Mouse (Mus musculus) heart, embryonic 13.5 days (tissue): ENCODE results near the gene Tctn1. TPM values are rescaled to one million over a fixed set of nuclear protein-coding genes. Genes with fewer than 3 reads are reported as not detected.
"Not testable (repeated sequence)": the region's sequence is repeated elsewhere in the genome, so short reads cannot be mapped to it uniquely, and the experiment has no call there.

Source experiments
- ATAC-seq: fragments of 200-750 bp; cut with Nextera tagmentation; 2 replicates; pipeline ENCODE4 v1.8.0; 2017; ENCODE audit warnings: moderate TSS enrichment; ENCODE audit not compliant: insufficient number of reproducible peaks, low FRiP score, low TSS enrichment; ENCODE audit errors: extremely low read depth
- H3K27ac ChIP-seq: fragments of 300-500 bp; sonication (generic); replicated peaks from 2 replicates; pipeline ENCODE4 v1.5.1; 2015; ENCODE audit warnings: moderate library complexity, mild to moderate bottlenecking, inconsistent platforms
- H3K27me3 ChIP-seq: fragments of 300-500 bp; sonication (generic); replicated peaks from 2 replicates; pipeline ENCODE4 v1.6.1; 2015; ENCODE audit warnings: mild to moderate bottlenecking, inconsistent platforms
- H3K36me3 ChIP-seq: fragments of 300-500 bp; sonication (generic); 2 replicates; pipeline ENCODE4 v1.6.1; 2015; ENCODE audit warnings: mild to moderate bottlenecking, inconsistent platforms
- H3K4me1 ChIP-seq: fragments of 300-500 bp; sonication (generic); 2 replicates; pipeline ENCODE4 v1.6.1; 2015; ENCODE audit warnings: inconsistent platforms
- H3K4me2 ChIP-seq: fragments of 300-500 bp; sonication (generic); 2 replicates; pipeline ENCODE4 v1.6.1; 2015; ENCODE audit warnings: inconsistent platforms, mild to moderate bottlenecking, moderate library complexity
- H3K4me3 ChIP-seq: fragments of 300-500 bp; sonication (generic); 2 replicates; pipeline ENCODE4 v1.5.1; 2015; ENCODE audit warnings: moderate library complexity, mild to moderate bottlenecking, inconsistent platforms
- H3K9ac ChIP-seq: fragments of 300-500 bp; sonication (generic); 2 replicates; pipeline ENCODE4 v1.6.1; 2015; ENCODE audit warnings: inconsistent platforms, mild to moderate bottlenecking, moderate library complexity
- H3K9me3 ChIP-seq: fragments of 300-500 bp; sonication (generic); 2 replicates; pipeline ENCODE4 v1.6.1; 2016; ENCODE audit warnings: inconsistent platforms
- WGBS: fragments of 180-500 bp; shearing (Covaris S2); methylation state at CpG from one replicate; pipeline ENCODE4 v1.1.7; 2015; ENCODE audit warnings: mixed read lengths; 5-methylcytosine and 5-hydroxymethylcytosine counted together
- polyA plus RNA-seq: library from polyadenylated mRNA; unstranded; fragments of >200 nt; fragmentation: Nextera tagmentation; extraction: Ambion mirVana; gene quantifications from 2 replicates; pipeline ENCODE4 v1.2.1, GENCODE M21; 2015

The Tctn1 gene
- polyA plus RNA-seq, 1 experiment from 2014 or later: 2.5 TPM

DNA sequence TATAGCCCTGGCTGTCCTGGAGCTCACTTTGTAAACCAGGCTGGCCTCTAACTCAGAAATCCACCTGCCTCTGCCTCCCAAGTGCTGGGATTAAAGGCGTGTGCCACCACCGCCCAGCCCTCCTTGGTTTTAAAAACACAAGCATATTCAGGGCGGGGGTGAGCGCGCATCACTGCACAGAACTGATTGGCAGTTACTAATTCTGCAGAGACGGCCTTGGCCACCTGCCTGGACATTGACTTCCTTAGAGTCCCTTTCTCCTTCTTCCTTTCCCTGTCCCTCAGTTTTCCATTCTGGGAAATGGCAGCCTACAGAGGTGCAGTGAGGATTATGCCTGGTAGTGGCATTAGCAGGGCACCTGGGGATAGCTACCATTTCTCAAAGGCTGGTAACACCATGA is 46.6 kb downstream of the Tctn1 start:
- H3K4me1 ChIP-seq: peaks cover 12% of the 10 kb centered on the region
- H3K9ac ChIP-seq: no peak overlapping the region
- H3K27me3 ChIP-seq: no peaks in the 10 kb centered on the region
- no peak overlapping the region for H3K4me3 ChIP-seq
- no peak for ATAC-seq
- H3K27ac ChIP-seq: no peak overlapping the region
- no peak overlapping the region for H3K4me2 ChIP-seq
- WGBS: 86% methylated on average over 6 of the region's 6 CpGs
- no peaks in the 10 kb centered on the region for H3K36me3 ChIP-seq
- H3K9me3 ChIP-seq: no peaks in the 10 kb centered on the region

- H3K27me3 ChIP-seq: no peaks in the 10 kb centered on the region; the same call in 1 of the 2 replicates
- no peak overlapping the region for H3K4me3 ChIP-seq
- no peak for ATAC-seq
- H3K4me1 ChIP-seq: peaks cover 13% of the 10 kb centered on the region
- H3K27ac ChIP-seq: no peak overlapping the region
- no peaks in the 10 kb centered on the region for H3K36me3 ChIP-seq
- no peak overlapping the region for H3K9ac ChIP-seq
- 88% methylated on average over 6 of the region's 6 CpGs for WGBS
- H3K4me2 ChIP-seq: no peak overlapping the region
- no peaks in the 10 kb centered on the region for H3K9me3 ChIP-seq
Measured at GRCm38 (mm10) chr5:122213861-122214260, 50.4 kb downstream of the Tctn1 start.

- H3K36me3 ChIP-seq, H3K9me3 ChIP-seq, H3K9ac ChIP-seq, ATAC-seq, H3K4me3 ChIP-seq, H3K4me2 ChIP-seq, H3K27ac ChIP-seq, H3K27me3 ChIP-seq: not testable (repeated sequence)
- 96% methylated on average over 1 of the region's 1 CpGs for WGBS
- H3K4me1 ChIP-seq: peaks cover 14% of the 10 kb centered on the region
Measured at GRCm38 (mm10) chr5:122212820-122213219, 51.4 kb downstream of the Tctn1 start.

- H3K9me3 ChIP-seq: no peaks in the 10 kb centered on the region
- WGBS: 72% methylated on average over 8 of the region's 8 CpGs
- ATAC-seq: no peak
- peaks cover 14% of the 10 kb centered on the region for H3K4me1 ChIP-seq
- H3K36me3 ChIP-seq: no peaks in the 10 kb centered on the region
- H3K4me2 ChIP-seq: no peak overlapping the region
- H3K27me3 ChIP-seq: peaks cover 3% of the 10 kb centered on the region; the same call in 1 of the 2 replicates
- no peak overlapping the region for H3K9ac ChIP-seq
- no peak overlapping the region for H3K27ac ChIP-seq
- H3K4me3 ChIP-seq: no peak overlapping the region
Measured at GRCm38 (mm10) chr5:122212125-122212524, 52.1 kb downstream of the Tctn1 start.

DNA sequence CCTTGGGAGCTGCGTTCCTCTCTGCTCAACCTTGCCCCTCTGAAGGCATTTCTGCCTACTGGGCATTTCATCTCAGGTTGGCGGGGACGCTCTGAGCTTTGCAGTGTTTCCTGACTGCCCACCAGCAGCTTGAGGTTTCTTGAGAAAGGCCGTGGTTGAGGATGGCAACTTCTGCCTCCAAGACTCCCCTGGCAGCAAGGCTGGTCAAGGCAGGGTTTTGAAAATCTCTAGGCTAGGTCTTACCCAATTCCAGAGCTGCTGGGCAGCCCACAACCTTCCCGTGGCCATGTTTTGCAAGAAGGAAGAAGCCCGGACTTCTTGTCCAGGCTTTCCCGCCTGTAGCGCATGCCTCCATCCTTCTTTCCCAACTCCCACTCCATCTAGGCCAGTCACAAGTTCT is 53.4 kb downstream of the Tctn1 start:
- Histone ChIP-seq H3K27me3 (peaks cover 3% of the 10 kb centered on the region; the same call in 1 of the 2 replicates), H3K4me2 (no peak overlapping the region), H3K9ac (no peak overlapping the region), H3K4me3 (no peak overlapping the region), H3K27ac (no peak overlapping the region), H3K4me1 (peaks cover 14% of the 10 kb centered on the region), H3K36me3 (no peaks in the 10 kb centered on the region), H3K9me3 (no peaks in the 10 kb centered on the region)
- no peak for ATAC-seq
- 86% methylated on average over 8 of the region's 8 CpGs for WGBS

DNA sequence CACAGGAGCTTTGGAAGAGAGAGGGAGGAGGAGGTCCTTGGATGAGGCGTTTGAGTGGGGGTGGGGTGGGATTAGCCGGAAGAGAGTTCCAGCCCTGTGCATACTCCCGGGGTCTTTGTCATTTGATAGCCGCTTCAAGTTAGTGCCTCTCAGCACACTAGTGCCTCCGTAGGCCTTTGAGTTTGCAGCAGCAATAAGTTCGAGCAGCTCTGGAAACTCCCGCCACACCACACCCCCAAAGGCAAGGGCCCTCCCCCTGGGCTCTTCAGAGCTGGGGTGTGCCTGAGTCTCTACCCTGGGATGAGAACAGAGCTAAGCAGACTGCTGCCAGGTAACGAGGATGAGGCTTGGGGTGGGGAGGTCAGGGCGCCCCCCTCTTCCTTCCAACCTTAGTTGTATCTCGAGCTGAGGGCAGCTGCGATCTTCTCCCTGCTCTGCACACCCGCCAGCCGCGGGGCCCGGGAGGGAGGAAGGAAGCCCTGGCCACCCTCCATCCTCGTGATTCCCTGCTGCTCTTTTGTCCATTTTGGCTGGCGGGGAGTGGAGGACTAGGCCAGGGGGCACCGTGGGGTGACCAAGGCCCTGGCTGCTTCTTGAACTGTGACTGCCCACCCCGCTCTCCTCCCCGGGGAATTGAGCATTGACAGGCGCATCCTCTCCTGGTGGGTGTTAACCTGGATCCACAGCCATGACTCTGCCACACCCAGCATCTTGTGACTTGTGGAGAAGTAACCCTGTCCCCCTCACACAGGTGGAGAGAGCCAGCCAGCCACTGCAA is 54.5 kb downstream of the Tctn1 start:
- Histone ChIP-seq H3K9me3 (no peaks in the 10 kb centered on the region), H3K4me2 (peak overlapping the region; percentile 75), H3K4me1 (peaks cover 14% of the 10 kb centered on the region), H3K27ac (no peak overlapping the region; the same call in 1 of the 2 replicates), H3K36me3 (no peaks in the 10 kb centered on the region), H3K9ac (peak overlapping the region; percentile 75), H3K4me3 (peak overlapping the region; percentile 51), H3K27me3 (peaks cover 3% of the 10 kb centered on the region; the same call in 1 of the 2 replicates)
- ATAC-seq: peak; percentile 19; the same call in 1 of the 2 replicates
- 5% methylated on average over 21 of the region's 21 CpGs for WGBS

DNA sequence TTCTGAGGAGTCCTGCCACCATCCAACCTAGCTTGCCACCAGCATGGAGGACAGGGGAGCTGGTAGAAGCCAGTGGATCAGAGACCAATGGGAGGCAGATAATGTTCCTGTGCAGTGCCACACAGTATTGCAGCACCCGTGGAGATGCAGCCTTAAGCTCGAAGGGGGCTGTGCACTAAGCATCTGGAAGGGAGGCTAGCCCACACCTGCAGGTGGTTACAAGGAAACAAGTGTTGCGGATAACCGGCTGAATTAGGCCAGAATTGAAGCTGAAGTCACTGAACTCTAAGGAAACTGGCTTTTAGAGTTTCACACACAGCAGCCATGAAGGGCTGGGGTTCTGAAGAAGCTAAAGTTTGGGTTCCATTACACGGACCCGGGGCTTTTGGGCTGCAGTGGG is 55.4 kb downstream of the Tctn1 start:
- H3K4me1 ChIP-seq: peaks cover 14% of the 10 kb centered on the region
- H3K9me3 ChIP-seq: no peaks in the 10 kb centered on the region
- ATAC-seq: no peak
- no peaks in the 10 kb centered on the region for H3K36me3 ChIP-seq
- peak overlapping the region; percentile 75 for H3K4me2 ChIP-seq
- peak overlapping the region; percentile 75 for H3K9ac ChIP-seq
- H3K27me3 ChIP-seq: peaks cover 3% of the 10 kb centered on the region; the same call in 1 of the 2 replicates
- no peak overlapping the region for H3K4me3 ChIP-seq
- 53% methylated on average over 6 of the region's 6 CpGs for WGBS
- H3K27ac ChIP-seq: no peak overlapping the region

DNA sequence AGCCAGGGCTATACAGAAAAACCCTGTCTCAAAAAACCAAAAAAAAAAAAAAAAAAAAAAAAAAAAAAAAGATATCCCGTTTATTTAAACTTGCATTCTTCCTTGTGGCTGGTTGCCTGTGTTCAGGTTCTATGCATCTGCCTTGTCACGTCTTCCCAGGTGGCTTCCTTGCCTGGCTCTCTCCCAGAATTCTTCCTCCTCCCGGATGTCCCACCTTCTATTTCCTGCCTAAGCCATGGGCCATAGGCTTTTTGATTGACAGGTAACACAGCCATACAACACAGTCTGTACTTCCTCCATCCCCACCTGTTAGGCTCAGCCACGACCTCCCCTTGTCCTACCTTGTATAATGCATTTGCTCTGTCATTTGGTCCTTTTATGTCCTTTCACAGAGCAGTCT is 57.8 kb downstream of the Tctn1 start, which contains the start of gene Hvcn1:
TSS of gene Hvcn1 (plus strand) at position 330 of the 400 bp plus-strand sequence.
- WGBS: 65% methylated on average over 4 of the region's 4 CpGs
- H3K4me1 ChIP-seq: peaks cover 14% of the 10 kb centered on the region
- no peak within 1 kb of the TSS for H3K27ac ChIP-seq
- H3K9me3 ChIP-seq: no peaks in the 10 kb centered on the region
- H3K9ac ChIP-seq: no peak within 1 kb of the TSS
- H3K36me3 ChIP-seq: no peaks in the 10 kb centered on the region
- no peak within 1 kb of the TSS for H3K4me2 ChIP-seq
- ATAC-seq: no peak
- no peak within 1 kb of the TSS for H3K4me3 ChIP-seq
- peaks cover 3% of the 10 kb centered on the region; the same call in 1 of the 2 replicates for H3K27me3 ChIP-seq

- peaks cover 8% of the 10 kb centered on the region for H3K9me3 ChIP-seq
- 57% methylated on average over 2 of the region's 2 CpGs for WGBS
- H3K4me3 ChIP-seq: no peak overlapping the region
- H3K4me2 ChIP-seq: no peak overlapping the region
- H3K27ac ChIP-seq: no peak overlapping the region
- no peak overlapping the region for H3K9ac ChIP-seq
- peaks cover 4% of the 10 kb centered on the region for H3K4me1 ChIP-seq
- ATAC-seq: no peak
- no peaks in the 10 kb centered on the region for H3K36me3 ChIP-seq
- H3K27me3 ChIP-seq: 0 out of 2 replicates have a peak, but pooled peaks cover 3% of the 10 kb centered on the region
Measured at GRCm38 (mm10) chr5:122204180-122204579, 60.1 kb downstream of the Tctn1 start.

DNA sequence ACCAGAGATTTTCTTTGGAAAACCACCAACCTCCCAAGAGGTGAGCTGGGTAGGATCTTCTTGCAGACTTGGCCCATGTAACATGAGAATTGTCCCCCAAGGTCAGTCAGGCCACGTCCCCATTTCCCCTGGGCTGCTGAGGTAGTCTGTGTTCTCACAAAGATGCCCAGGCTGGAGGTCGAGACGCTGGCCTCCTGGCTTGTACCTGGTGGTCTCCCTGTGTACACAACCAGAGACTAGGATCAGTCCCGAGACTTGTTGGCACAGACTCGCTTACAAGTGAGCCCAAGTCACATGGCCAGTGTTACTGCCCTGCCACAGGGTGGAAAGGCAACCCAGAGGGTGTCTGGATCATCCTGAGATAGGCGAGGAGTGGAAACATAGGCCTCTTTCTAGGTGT is 62.4 kb downstream of the Tctn1 start:
- no peak for ATAC-seq
- Histone ChIP-seq H3K4me2 (no peak overlapping the region), H3K27ac (no peak overlapping the region), H3K4me3 (no peak overlapping the region), H3K27me3 (no peaks in the 10 kb centered on the region), H3K4me1 (no peaks in the 10 kb centered on the region), H3K9ac (no peak overlapping the region), H3K9me3 (peaks cover 8% of the 10 kb centered on the region), H3K36me3 (no peaks in the 10 kb centered on the region)
- 70% methylated on average over 6 of the region's 6 CpGs for WGBS

DNA sequence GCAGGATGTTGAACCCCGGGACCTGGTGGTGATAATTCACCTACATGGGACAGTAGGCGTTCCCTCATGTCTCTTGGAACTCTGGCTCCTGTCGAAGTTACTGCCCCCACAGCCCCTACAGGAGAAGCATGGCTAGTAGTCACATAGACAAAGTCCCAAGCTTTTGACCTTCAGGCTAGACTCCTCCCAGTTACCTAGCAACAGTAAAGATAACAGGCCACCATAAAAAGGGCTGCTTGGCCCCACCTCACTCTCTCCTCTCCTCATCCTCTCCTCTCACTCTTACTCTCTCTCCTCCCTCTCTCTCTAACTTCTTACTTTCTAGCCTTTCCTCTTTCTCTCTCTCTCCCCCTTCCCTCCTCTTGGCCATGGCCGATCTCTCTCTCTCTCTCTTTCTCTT is 63.4 kb downstream of the Tctn1 start:
- WGBS: 83% methylated on average over 4 of the region's 4 CpGs
- ATAC-seq: no peak
- H3K4me3 ChIP-seq: no peak overlapping the region
- no peaks in the 10 kb centered on the region for H3K36me3 ChIP-seq
- H3K27ac ChIP-seq: no peak overlapping the region
- no peaks in the 10 kb centered on the region for H3K4me1 ChIP-seq
- H3K9me3 ChIP-seq: peaks cover 8% of the 10 kb centered on the region
- no peak overlapping the region for H3K4me2 ChIP-seq
- no peaks in the 10 kb centered on the region for H3K27me3 ChIP-seq
- no peak overlapping the region for H3K9ac ChIP-seq

DNA sequence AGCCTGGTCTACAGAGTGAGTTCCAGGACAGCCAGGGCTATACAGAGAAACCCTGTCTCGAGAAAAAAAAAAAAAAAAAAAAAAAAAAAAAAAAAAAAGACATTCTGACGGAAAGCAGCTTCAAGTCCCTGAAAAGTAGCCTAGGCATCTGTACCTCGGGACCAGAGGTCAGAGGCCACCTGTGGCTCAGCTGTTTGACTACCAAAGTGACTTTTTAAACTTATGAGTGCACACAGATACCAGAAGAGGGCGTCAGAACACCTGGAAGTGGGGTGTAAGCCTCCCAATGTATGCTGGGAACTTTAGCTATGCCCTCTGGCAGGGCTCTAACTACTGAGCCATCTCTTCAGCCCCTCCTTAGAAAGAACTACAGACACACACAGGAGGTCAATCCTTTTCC is 71.9 kb downstream of the Tctn1 start:
- H3K4me2 ChIP-seq: no peak overlapping the region
- H3K27me3 ChIP-seq: no peaks in the 10 kb centered on the region
- ATAC-seq: no peak
- no peaks in the 10 kb centered on the region for H3K4me1 ChIP-seq
- H3K9me3 ChIP-seq: no peaks in the 10 kb centered on the region
- WGBS: 46% methylated on average over 4 of the region's 4 CpGs
- H3K36me3 ChIP-seq: no peaks in the 10 kb centered on the region
- no peak overlapping the region for H3K4me3 ChIP-seq
- no peak overlapping the region for H3K9ac ChIP-seq
- no peak overlapping the region for H3K27ac ChIP-seq
